Mouse (Mus musculus) spleen, adult 12 weeks (tissue): Measurements from ENCODE around the gene Tex47.

Experiments
- DNase-seq: peaks from one replicate; pipeline ENCODE4 v3.0.0; 2022; ENCODE audit warnings: low spot score

The Tex47 gene

GRCm38 (mm10) chr5:7303819-7304218, at the start of gene Tex47:
Tex47 (plus strand) TSS chr5:7304119.
- DNase-seq = no peak

GRCm38 (mm10) chr5:7276659-7277455, 27.1 kb upstream of the Tex47 start:
- no peak for DNase-seq

GRCm38 (mm10) chr5:7284336-7284735, 19.6 kb upstream of the Tex47 start:
- DNase-seq = no peak

GRCm38 (mm10) chr5:7302969-7303368, 950 bp upstream of the Tex47 start:
- DNase-seq = no peak

- no peak for DNase-seq
These were observed 21.7 kb downstream of the Tex47 start for GRCm38 (mm10) chr5:7325594-7325993.

- DNase-seq = no peak
These were observed 40.5 kb downstream of the Tex47 start, which contains the start of gene Zfp804b for GRCm38 (mm10) chr5:7344145-7345010. Zfp804b (minus strand) TSS chr5:7344756.

GRCm38 (mm10) chr5:7345011-7345389, 41.1 kb downstream of the Tex47 start:
- no peak for DNase-seq
